Mouse (Mus musculus) olfactory bulb, adult 2 months (tissue): ENCODE data around the gene Mtmr12. TPM values are rescaled to one million over a fixed set of nuclear protein-coding genes. Genes with fewer than 3 reads are reported as not detected.
A peak's percentile ranks its signal among the peaks of the same experiment; 100 is the strongest.

Experiments
- H3K27ac ChIP-seq: fragments of 200-500 bp; 2 replicates; pipeline ENCODE4 v1.5.1; 2012; ENCODE audit warnings: low read depth, low read length; ENCODE audit not compliant: insufficient read depth
- H3K4me1 ChIP-seq: fragments of 200-500 bp; 2 replicates; pipeline ENCODE4 v1.6.1; 2012; ENCODE audit warnings: low read length; ENCODE audit not compliant: control insufficient read depth, insufficient read depth
- H3K4me3 ChIP-seq: fragments of 200-500 bp; 2 replicates; pipeline ENCODE4 v1.5.1; 2012; ENCODE audit warnings: mild to moderate bottlenecking, low read depth, low read length, moderate library complexity; ENCODE audit not compliant: insufficient read depth
- CTCF ChIP-seq: fragments of 200-500 bp; IDR thresholded peaks from 2 replicates; pipeline ENCODE4 v1.5.1; 2012; ENCODE audit warnings: low read depth, mild to moderate bottlenecking, low read length, moderate library complexity; ENCODE audit not compliant: insufficient read depth
- POLR2A ChIP-seq: fragments of 200-500 bp; IDR thresholded peaks from 2 replicates; pipeline ENCODE4 v1.6.1; 2012; ENCODE audit warnings: mild to moderate bottlenecking, low read depth, low read length, moderate library complexity; ENCODE audit not compliant: insufficient read depth
- WGBS: fragments of 180-500 bp; shearing (Covaris S2); methylation state at CpG from one replicate; pipeline ENCODE4 v1.1.7; 2018; 5-methylcytosine and 5-hydroxymethylcytosine counted together
- polyA plus RNA-seq: library from polyadenylated mRNA; stranded (reverse); fragments of >200 nt; gene quantifications from 2 replicates; pipeline ENCODE4 v1.2.4, GENCODE M21; 2012; ENCODE audit warnings: low replicate concordance; ENCODE audit not compliant: missing spikeins, insufficient read depth, insufficient read length

The Mtmr12 gene
- polyA plus RNA-seq, 1 experiment, result not detected

GRCm38 (mm10) chr15:12252141-12252489 is 47.3 kb downstream of the Mtmr12 start:
- no peak overlapping the region for H3K27ac ChIP-seq
- 95% methylated on average over 2 of the region's 2 CpGs for WGBS
- no peak for TF ChIP-seq CTCF
- no peak for TF ChIP-seq POLR2A
- no peak overlapping the region for H3K4me3 ChIP-seq
- 0 out of 2 replicates have a peak, but pooled peaks cover 2% of the 10 kb centered on the region for H3K4me1 ChIP-seq

GRCm38 (mm10) chr15:12257730-12258494 is 53.1 kb downstream of the Mtmr12 start:
- Histone ChIP-seq H3K4me3 (no peak overlapping the region), H3K4me1 (no peaks in the 10 kb centered on the region), H3K27ac (no peak overlapping the region)
- TF ChIP-seq CTCF, result no peak
- TF ChIP-seq POLR2A, result no peak
- 90% methylated on average over 16 of the region's 16 CpGs for WGBS

- TF ChIP-seq POLR2A (no peak), CTCF (no peak)
- no peaks in the 10 kb centered on the region for H3K4me1 ChIP-seq
- 92% methylated on average over 3 of the region's 3 CpGs for WGBS
- H3K27ac ChIP-seq, result no peak overlapping the region
- no peak overlapping the region for H3K4me3 ChIP-seq
Measured at GRCm38 (mm10) chr15:12263056-12263455, 58.2 kb downstream of the Mtmr12 start.

GRCm38 (mm10) chr15:12266460-12266859 is 61.6 kb downstream of the Mtmr12 start:
- no peak for TF ChIP-seq CTCF
- no peak for TF ChIP-seq POLR2A
- WGBS, result 68% methylated on average over 8 of the region's 8 CpGs
- no peaks in the 10 kb centered on the region for H3K4me1 ChIP-seq
- no peak overlapping the region for H3K4me3 ChIP-seq
- H3K27ac ChIP-seq, result no peak overlapping the region

DNA sequence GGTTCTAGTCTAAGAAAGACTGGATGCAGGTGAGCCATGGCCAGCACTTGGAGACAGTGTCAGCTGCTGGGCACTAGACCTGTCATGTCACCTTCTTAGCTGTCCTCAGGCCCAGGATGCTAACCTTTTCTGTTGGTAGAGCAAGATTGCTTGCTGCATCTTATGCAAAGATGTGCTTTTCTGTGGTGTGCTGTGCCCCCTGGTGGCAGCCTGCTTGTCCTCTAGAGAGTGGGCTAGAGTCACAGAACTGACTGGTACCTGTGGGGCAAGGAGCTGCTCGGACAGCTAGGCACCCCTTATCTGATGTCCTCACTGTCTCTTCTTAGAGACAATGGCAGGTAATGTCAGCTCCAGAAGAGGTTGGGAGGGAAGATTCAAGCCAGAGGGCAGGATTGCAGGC is 63.2 kb downstream of the Mtmr12 start:
- 64% methylated on average over 1 of the region's 1 CpGs for WGBS
- H3K4me1 ChIP-seq, result no peaks in the 10 kb centered on the region
- TF ChIP-seq POLR2A (no peak), CTCF (peak; percentile 23; the same call in 1 of the 2 replicates)
- no peak overlapping the region for H3K27ac ChIP-seq
- no peak overlapping the region for H3K4me3 ChIP-seq

- Histone ChIP-seq H3K27ac (no peak overlapping the region), H3K4me3 (no peak overlapping the region), H3K4me1 (peaks cover 4% of the 10 kb centered on the region; the same call in 1 of the 2 replicates)
- TF ChIP-seq CTCF, result no peak
- no peak for TF ChIP-seq POLR2A
- 90% methylated on average over 9 of the region's 9 CpGs for WGBS
Measured at GRCm38 (mm10) chr15:12271340-12271739, 66.5 kb downstream of the Mtmr12 start.

DNA sequence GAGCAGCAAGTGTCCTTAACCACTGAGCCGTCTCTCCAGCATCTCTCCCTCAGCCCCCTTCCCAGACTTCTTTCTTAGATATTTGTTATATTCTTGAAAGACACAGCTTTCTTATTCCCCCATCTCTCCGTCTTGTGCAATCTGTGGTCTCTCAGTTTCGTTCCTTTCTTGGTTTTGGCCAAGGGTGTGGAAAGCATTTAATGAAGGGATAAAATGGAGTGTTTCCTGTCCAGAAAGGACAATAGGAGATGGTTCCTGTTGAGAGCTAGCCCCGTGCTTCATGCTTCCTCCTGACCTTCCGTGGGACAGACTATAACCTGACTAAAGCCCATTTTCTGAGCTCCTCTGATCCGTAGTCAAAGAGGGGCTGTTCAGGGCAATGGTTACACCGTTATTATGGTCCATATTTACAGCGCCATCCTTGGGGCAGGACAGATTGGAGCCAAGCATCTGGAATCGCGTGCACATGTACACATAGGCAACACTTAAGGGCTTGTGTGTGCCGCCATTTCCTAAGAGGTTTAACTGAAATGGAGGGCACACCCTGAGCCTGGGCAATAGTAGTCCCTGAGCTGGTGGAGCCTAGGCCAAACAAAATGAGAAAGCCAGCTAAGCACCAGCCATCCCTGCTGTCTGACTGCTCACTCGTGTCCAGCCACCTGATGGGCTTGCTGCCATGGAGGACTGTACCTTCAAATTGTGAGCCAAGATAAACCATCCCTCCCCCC is 68.7 kb downstream of the Mtmr12 start:
- 80% methylated on average over 12 of the region's 12 CpGs for WGBS
- no peak for TF ChIP-seq POLR2A
- TF ChIP-seq CTCF, result no peak

DNA sequence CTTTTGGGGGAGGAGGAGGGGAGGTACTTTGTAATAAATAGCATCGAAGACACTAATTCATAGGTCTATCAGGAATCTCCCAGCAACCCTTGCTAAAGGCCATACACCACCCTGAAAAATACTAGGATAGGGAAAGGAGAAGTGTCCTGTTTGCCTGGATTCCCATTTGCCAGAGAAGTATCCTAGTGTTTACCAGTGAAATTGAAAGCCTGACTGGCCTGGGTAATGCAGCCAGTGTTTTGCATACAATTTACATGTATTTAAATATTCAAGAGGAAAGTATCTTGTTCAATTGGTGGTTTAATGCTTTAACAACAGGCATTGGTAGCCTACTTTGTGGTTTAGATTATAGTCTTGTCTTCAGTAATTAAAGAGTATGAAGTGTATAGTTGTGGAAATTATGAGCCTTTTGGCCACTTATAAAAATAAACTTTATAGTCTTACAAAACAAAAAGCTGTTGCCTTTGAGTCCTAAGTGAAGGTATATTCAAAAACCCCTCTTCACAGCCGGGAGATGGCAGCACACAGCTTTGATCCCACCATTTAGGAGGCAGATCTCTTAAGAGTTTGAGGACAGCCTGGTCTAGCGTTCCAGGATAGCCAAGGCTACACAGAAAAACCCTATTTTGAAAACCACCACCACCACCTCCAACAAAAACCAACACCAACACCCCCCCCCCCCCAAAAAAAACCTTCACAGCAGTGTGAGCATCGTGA is 69.4 kb downstream of the Mtmr12 start:
- Histone ChIP-seq H3K27ac (no peak overlapping the region), H3K4me1 (peaks cover 4% of the 10 kb centered on the region; the same call in 1 of the 2 replicates), H3K4me3 (no peak overlapping the region)
- TF ChIP-seq CTCF (no peak), POLR2A (no peak)
- 32% methylated on average over 4 of the region's 4 CpGs for WGBS

More for the DNA sequence above, 68.7 kb downstream of the Mtmr12 start:
- H3K27ac ChIP-seq, result no peak overlapping the region
- H3K4me3 ChIP-seq, result no peak overlapping the region
- peaks cover 4% of the 10 kb centered on the region; the same call in 1 of the 2 replicates for H3K4me1 ChIP-seq
